Comparison of ENCODE assay signal across 35 mouse cellular contexts in genomic region chr2:164551502-164551901, GRCm38 (mm10). TPM values are rescaled to one million over a fixed set of nuclear protein-coding genes. Genes with fewer than 3 reads are reported as not detected.
"Had no signal": no experiment of that assay in that cellular context is flagged by ENCODE, and none has a peak within 500 bp of the region (broad histone marks: within the 10 kb centered on the region; RNA-seq: fewer than 3 reads in every experiment).

No protein-coding gene starts in this region.

- H3K27ac ChIP-seq: limb, embryonic 10.5 days; limb, embryonic 12.5 days; limb, embryonic 13.5 days; limb, embryonic 15.5 days; liver, embryonic 12.5 days; liver, embryonic 13.5 days; liver, embryonic 14.5 days; liver, embryonic 15.5 days; lung, embryonic 15.5 days; macrophage; midbrain, embryonic 10.5 days; midbrain, embryonic 12.5 days; midbrain, embryonic 13.5 days; midbrain, embryonic 15.5 days; neural tube, embryonic 12.5 days had no signal

- H3K4me3 ChIP-seq: left cerebral cortex, adult 2 months; limb, embryonic 10.5 days; limb, embryonic 12.5 days; limb, embryonic 13.5 days; limb, embryonic 15.5 days; liver, embryonic 12.5 days; liver, embryonic 13.5 days; liver, embryonic 15.5 days; lung, embryonic 15.5 days; megakaryocyte, embryonic 14.5 days; midbrain, embryonic 10.5 days; midbrain, embryonic 12.5 days; midbrain, embryonic 13.5 days; midbrain, embryonic 15.5 days; myocyte; neural tube, embryonic 12.5 days had no signal

- H3K27me3 ChIP-seq: lung, embryonic 15.5 days; midbrain, embryonic 13.5 days; midbrain, embryonic 15.5 days; neural tube, embryonic 12.5 days had no signal

- H3K4me2 ChIP-seq: limb, embryonic 12.5 days; limb, embryonic 13.5 days; limb, embryonic 15.5 days; liver, embryonic 11.5 days; liver, embryonic 12.5 days; liver, embryonic 13.5 days; liver, embryonic 15.5 days; lung, embryonic 14.5 days; lung, embryonic 15.5 days; midbrain, embryonic 11.5 days; midbrain, embryonic 12.5 days; midbrain, embryonic 13.5 days; midbrain, embryonic 15.5 days; neural tube, embryonic 12.5 days had no signal

- H3K9me3 ChIP-seq: limb, embryonic 10.5 days; limb, embryonic 12.5 days; limb, embryonic 13.5 days; limb, embryonic 15.5 days; liver, embryonic 12.5 days; liver, embryonic 13.5 days; liver, embryonic 15.5 days; lung, embryonic 15.5 days; midbrain, embryonic 10.5 days; midbrain, embryonic 12.5 days; midbrain, embryonic 13.5 days; midbrain, embryonic 15.5 days; neural tube, embryonic 12.5 days had no signal

- H3K36me3 ChIP-seq: limb, embryonic 10.5 days; limb, embryonic 12.5 days; limb, embryonic 13.5 days; limb, embryonic 15.5 days; liver, embryonic 12.5 days; liver, embryonic 13.5 days; liver, embryonic 15.5 days; lung, embryonic 15.5 days; midbrain, embryonic 10.5 days; midbrain, embryonic 12.5 days; midbrain, embryonic 13.5 days; midbrain, embryonic 15.5 days; neural tube, embryonic 12.5 days had no signal

- DNase-seq: layer of hippocampus, postnatal 36 days; left cerebral cortex, postnatal 4 days; liver; liver, embryonic 13.5 days; liver, postnatal 0 days; lung, embryonic 14.5 days; lung, postnatal 14 days; midbrain, embryonic 14.5 days had no signal

- ATAC-seq: liver, embryonic 12.5 days; liver, postnatal 0 days; midbrain, embryonic 13.5 days; midbrain, embryonic 15.5 days; midbrain, embryonic 16.5 days had no signal

- H3K4me1 ChIP-seq: liver, embryonic 12.5 days; liver, embryonic 13.5 days; liver, embryonic 15.5 days; megakaryocyte, embryonic 14.5 days; neural tube, embryonic 12.5 days had no signal

- H3K9ac ChIP-seq: limb, embryonic 12.5 days; limb, embryonic 13.5 days; limb, embryonic 15.5 days; liver, embryonic 12.5 days; liver, embryonic 13.5 days; liver, embryonic 14.5 days; liver, embryonic 15.5 days; liver, postnatal 0 days; lung, embryonic 14.5 days; lung, embryonic 15.5 days; midbrain, embryonic 12.5 days; midbrain, embryonic 13.5 days; midbrain, embryonic 15.5 days; neural tube, embryonic 12.5 days had no signal

RNA-seq across cellular contexts. Expression of gene Wfdc2, which starts 10.7 kb away (rescaled TPM):
- polyA plus RNA-seq: macrophage, myocyte had no signal

RNA-seq across cellular contexts. Expression of gene Spint3, which starts 21.8 kb away (rescaled TPM):
- polyA plus RNA-seq: limb, embryonic 10.5 days; limb, embryonic 11.5 days; limb, embryonic 12.5 days; limb, embryonic 13.5 days; limb, embryonic 14.5 days; limb, embryonic 15.5 days; liver, adult 2 months; liver, embryonic 11.5 days; liver, embryonic 12.5 days; liver, embryonic 13.5 days; liver, embryonic 14.5 days; liver, embryonic 15.5 days; liver, embryonic 16.5 days; liver, postnatal 0 days; lung, embryonic 14.5 days; lung, embryonic 15.5 days; lung, embryonic 16.5 days; macrophage; midbrain, embryonic 10.5 days; midbrain, embryonic 11.5 days; midbrain, embryonic 12.5 days; midbrain, embryonic 13.5 days; midbrain, embryonic 14.5 days; midbrain, embryonic 15.5 days; midbrain, embryonic 16.5 days; midbrain, postnatal 0 days; myocyte; neural tube, embryonic 11.5 days; neural tube, embryonic 12.5 days had no signal

RNA-seq across cellular contexts. Expression of gene Wfdc6a, which starts 33.7 kb away (rescaled TPM):
- polyA plus RNA-seq: limb, embryonic 10.5 days; limb, embryonic 11.5 days; limb, embryonic 12.5 days; limb, embryonic 13.5 days; liver, embryonic 11.5 days; liver, embryonic 15.5 days; liver, postnatal 0 days; macrophage; midbrain, embryonic 10.5 days; midbrain, embryonic 11.5 days; midbrain, embryonic 12.5 days; midbrain, embryonic 13.5 days; midbrain, embryonic 14.5 days; midbrain, embryonic 15.5 days; midbrain, embryonic 16.5 days; midbrain, postnatal 0 days; myocyte; neural tube, embryonic 11.5 days; neural tube, embryonic 12.5 days had no signal

RNA-seq across cellular contexts. Expression of gene Eppin, which starts 41.9 kb away (rescaled TPM):
- polyA plus RNA-seq: limb, embryonic 10.5 days; limb, embryonic 11.5 days; limb, embryonic 12.5 days; limb, embryonic 13.5 days; limb, embryonic 14.5 days; limb, embryonic 15.5 days; liver, adult 2 months; liver, embryonic 11.5 days; liver, embryonic 12.5 days; liver, embryonic 13.5 days; liver, embryonic 14.5 days; liver, embryonic 15.5 days; liver, embryonic 16.5 days; liver, postnatal 0 days; lung, embryonic 14.5 days; lung, embryonic 15.5 days; lung, embryonic 16.5 days; macrophage; midbrain, embryonic 10.5 days; midbrain, embryonic 11.5 days; midbrain, embryonic 12.5 days; midbrain, embryonic 13.5 days; midbrain, embryonic 14.5 days; midbrain, embryonic 15.5 days; midbrain, embryonic 16.5 days; midbrain, postnatal 0 days; myocyte; neural tube, embryonic 11.5 days; neural tube, embryonic 12.5 days had no signal
